Mouse (Mus musculus) retina, embryonic 14.5 days (tissue): ENCODE measurements around the gene Usp5.
A peak's percentile ranks its signal among the peaks of the same experiment; 100 is the strongest.

Experiments used
- DNase-seq: peaks from one replicate; pipeline ENCODE4 v3.0.0-alpha.2; 2015; ENCODE audit warnings: low spot score

The Usp5 gene

DNA sequence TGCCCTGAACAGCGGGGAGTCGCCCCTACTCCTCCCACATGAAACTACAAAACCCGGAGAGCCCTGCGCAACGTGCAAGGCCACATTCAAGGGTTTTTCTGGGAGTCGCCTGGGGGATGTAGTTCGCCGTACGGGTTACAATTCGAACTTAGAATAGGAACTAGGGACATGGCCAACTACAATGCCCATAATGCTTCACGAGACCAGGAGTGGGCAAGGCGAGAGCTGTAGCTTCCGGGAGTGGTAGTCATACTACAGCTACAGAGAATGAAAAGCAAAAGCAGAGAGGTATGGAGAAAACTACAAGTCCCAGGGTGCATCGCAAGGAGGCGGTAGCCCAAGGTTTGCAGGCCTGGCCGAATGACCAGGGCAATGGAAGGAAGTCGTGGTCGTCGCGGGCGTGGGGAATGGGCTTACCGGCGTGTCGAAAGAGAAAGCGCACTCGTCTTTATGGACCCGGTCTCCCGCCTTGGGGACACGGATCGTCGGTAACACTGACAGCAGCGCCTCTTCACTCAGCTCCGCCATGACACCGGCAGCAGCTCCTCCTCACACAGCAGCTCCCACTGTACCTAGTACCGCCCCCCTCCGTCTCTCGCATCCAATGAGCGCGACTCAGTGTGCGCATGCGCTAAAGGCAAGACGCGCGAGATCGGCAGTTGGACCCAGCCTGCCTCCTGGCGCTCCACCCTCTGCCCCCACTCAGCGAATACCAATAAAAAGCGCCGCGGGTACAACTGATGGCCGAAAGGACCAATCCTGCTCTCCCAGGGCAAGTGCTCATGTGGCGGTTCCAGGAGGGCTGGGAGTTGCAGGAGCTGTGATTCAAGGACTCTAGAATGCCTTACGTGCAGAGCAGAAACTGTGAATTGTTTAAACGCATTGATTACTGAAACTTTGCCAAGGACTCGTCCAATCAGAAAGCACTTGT, at the start of gene Usp5, which contains the start of gene Cdca3:
Gene Usp5, minus strand, starts transcription at position 617 of the 931 bp plus-strand sequence.
Gene Cdca3, plus strand, starts transcription at position 680 of the 931 bp plus-strand sequence.
- DNase-seq = peak; percentile 99

DNA sequence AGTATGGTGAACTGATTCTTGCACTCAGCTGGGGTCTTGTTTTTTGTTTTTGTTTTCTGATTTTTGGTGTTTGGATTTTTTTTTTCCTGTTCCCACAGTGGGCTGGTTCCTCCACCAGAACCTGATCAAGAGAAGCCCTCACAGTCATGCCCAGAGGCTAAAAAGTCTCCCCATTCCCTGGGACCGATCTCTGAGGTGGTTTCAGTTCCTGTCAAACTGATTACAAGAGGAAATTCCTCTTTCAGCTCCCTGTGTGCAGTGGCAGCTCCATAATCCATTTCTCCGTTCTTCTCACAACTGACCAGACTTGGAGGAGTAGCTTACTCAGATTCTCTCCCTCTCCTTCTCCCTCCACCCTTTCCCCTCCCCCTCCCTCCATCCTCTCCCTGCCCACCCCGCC, 45.1 kb upstream of the Usp5 start:
- no peak for DNase-seq

DNA sequence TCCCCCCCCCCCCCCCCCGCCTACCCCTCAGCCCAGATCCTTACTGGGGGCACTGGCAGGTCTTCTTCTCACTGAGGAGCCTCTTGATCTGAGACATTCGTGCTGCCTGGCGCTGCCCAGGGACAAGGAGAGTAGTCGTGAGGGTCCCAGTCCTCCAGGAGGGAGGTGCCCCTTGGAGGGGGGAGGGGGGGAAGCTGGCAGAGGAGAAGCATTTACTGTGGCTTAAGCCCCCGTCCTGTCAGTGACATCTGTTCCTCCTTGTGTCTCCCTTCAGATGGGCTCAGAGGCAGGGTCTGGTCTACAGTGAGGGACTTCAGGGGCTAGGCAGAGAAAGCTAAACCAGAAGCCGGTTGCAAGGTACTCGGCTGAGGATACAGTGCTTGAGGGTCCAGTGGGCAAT, 37.3 kb upstream of the Usp5 start:
- no peak for DNase-seq

DNA sequence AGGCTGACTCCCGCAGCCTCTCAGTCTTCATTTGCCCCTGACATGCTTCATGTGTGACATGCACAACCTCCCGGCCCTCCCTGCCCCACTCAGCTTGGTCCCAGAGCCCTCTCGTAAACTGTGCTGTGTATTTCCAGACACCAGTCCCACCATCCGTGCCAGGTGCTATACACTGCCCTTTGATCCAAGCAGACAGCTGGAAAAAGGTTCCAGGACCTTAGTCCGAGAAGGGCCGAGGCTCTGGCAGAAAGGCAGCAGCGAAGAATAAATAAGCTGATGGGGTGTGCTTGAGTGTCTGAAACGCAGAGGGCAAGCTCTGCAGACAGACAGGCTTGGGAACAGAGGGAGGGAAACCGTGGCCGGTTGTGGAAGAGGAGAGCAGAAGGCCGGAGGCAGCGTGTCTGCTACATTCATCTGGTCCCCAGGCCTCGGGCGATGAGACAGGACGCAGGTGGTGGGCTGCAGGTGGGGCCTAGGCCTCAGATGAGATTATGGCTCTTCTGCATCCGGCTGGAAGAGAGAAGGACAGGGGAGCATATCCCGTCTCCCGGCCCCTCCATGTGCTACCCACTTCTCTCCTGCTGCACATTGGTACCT, 36.6 kb upstream of the Usp5 start:
- DNase-seq = no peak

DNA sequence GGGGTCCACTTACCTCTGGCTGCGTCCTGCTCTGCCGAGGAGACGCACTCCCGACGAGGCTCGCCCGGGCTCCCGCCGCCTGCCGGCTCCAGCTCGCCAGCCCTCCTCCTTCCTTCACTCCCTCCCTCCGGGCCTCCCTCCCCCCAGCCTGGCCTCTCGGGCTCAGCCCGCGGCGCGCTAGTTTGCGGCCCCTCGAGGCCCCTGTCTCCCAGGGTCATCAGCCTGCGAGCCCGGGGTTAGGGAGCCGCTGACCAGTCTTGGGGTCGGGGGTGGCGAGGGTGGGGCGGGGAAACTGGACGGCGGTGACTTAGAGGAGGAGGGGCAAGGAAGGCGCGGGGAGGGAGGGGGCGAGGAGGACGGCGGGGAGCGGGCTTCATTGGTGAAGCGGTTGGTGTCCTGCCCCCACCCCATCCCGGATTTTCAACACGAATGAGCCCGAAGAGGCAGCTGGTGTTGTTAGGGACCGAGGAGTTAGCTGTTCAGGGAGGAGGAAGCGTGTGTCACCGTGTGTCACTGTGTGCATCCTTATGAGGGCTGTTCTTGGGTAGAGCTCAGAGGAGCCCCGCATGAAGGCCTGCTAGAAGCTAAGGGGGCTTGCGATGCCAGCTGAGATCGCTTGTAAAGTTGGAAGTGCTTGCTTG, 34.5 kb upstream of the Usp5 start, which contains the start of gene Gpr162:
Gene Gpr162, minus strand, starts transcription at position 326 of the 641 bp plus-strand sequence.
- DNase-seq = peak; percentile 79

DNA sequence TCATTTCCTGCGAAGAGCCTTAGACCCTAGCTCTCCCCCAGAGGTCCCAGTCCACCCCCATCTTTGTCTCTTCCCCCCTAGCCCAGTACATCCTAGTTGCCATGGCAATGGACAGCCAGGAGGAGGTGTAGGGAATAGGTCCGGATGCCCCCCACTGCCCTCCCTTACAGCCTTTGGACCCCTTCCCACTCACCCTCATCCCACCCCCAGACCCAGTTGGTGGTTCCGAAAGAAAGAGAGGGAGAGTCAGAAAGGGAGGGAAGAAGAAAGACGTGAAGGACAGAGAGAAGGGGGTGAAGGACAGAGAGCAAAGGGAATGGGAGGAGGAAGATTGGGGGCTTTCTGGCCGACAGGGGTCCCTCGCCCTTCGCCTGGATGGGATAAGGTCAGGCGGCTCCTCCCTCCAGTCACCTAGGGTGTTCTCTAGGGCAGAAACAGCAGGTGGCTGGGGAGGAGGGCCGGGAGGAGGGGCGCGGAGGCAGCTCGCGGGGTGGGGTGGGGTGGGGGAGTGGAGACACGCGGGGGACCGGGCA, 33.9 kb upstream of the Usp5 start:
- DNase-seq = no peak

DNA sequence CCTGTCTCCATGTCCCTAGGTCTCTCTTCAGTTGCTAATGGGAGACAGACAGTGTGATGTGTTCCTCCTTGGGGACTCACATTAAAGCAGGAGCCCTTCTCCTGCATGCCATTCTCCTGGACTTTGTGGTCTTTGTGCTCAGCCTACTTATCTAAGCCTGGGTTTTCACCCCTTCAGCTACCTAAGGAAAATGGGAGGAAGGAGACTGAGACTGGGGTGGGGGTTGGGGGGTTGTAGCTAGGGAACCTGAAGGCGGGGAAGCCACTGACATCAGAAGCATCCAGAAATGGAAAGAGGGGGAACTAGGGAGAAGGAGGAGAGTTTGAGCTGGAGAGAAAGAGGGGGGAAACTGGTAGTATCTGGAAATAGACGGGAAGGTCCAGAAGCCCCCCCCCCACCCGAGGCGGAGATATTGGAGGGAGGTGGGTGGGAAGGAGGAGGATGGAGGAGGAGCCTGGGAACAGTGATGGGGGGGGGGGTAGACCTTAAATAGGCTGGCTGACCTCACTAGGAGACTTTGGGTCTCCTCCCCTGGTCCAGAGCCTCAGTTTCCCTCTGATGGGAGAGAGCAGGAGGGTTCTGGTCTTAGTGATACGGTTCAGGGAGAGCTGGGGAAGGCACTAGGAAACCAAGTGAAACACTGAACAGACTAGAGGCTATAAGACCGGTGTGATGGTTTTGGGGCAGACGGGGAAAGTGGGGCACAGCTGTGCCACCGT, 33.3 kb upstream of the Usp5 start:
- no peak for DNase-seq

DNA sequence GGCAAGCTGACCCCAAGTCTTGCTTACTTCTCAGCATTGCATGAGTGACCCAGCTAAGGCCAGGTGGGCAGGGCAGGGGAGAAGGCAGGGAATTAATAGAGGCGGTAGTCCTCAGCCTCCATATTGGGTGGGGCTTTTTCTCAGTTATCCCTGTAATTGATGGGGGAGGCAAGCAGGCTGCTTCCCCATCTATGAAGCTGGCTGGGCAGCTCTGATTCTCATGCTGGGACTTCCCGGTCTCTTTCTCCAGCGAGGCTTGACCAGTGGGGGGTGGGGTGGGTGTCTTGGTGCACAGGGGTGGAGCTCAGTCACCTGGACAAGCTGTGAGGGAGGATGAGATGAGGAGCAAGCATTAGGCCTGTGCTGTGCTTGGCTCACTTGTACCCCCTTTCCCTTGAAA, 32.5 kb upstream of the Usp5 start:
- DNase-seq = no peak

DNA sequence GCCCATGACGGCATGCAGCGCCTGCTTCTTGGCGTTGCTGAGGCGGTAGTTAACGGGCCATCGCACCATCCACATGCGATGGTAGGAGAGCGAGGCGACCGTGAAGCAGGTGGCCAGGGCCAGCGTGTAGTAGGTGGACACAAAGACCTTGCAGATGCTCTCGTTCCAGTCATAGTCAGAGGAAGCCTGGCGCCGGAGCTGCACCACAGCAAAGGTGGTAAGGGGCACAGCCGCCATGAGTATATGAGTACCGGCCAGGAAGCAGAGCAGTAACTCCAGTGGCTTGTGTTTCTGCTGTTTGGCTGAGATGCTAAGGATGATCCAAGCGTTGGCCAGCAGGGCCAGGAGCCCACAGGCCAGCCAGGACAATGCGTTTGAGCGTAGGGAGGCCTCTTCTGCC, 32.0 kb upstream of the Usp5 start:
- DNase-seq = no peak

DNA sequence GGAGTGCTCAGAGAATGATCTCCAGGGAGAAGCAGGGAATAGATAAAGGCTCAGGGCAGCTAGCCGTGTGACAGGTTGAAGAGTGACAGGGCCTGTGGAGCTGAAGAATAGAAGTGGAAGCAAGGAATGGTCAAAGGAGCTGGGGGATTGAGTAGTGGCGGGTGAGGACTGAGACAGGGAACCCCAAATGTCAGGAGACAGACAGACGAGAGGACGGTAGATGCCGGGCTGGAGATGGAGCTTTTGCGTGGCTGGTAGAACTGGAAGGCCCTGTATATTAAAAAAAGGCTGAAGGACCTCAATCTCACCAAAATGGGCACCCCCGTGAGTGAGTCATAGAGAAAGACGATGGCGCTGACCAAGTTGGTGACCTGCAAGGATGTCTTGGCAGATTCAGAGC, 31.2 kb upstream of the Usp5 start:
- DNase-seq = no peak

DNA sequence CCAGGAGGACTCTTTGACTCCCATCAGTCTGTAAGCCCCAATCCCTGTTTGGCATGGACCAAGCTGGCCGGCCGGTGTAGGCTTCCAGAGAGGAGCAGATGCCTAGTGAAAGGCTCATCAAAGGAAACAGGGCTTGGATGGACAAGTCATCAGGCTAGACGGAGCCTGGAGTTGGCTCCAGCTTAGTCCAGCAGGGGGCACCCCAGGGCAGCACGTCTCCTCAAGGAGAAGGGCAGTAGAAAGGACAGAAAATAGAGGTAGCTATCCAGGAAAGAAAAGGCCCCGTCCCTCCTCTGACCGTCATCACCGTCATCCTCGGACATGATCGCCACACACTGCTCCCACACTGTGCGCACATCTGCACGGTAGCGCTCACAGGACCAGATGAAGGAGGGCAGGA, 30.4 kb upstream of the Usp5 start:
- DNase-seq = peak; percentile 94

DNA sequence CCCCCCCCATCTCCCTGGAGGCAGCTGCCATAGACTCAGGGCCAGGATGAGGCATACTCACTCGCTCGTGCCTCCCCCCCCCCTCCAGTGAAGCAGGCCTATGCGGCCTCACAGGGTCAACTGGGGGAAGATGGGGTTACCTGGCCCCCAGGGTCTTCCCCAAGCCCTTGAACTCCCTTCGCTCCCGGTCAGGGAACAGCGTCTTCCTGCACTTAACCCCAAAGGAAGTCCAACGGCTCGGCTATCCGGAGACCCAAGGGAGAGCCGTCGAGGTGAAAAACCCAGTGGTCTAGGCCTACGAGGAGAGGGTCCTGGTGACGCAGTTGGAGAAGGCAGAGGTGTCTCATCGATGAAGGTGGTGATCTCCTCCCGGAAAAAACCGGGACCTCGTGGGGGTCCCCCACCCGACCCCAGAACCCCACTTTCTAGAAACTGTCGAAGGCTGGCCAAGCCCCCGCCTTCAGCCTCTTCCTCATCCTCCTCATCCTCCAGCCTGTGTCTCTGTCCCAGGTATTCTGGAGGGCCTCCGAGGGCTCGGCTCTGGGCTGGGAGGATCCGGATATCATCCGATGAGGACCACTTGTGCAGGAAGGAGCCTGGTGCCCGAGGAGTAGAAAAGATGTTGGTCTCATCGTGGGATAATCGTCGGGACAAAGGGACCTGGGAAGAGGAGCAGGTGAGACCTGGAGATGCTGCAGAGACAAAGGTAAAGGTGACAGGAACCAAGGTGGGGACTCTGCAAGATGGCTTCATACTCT, 29.5 kb upstream of the Usp5 start:
- no peak for DNase-seq

DNA sequence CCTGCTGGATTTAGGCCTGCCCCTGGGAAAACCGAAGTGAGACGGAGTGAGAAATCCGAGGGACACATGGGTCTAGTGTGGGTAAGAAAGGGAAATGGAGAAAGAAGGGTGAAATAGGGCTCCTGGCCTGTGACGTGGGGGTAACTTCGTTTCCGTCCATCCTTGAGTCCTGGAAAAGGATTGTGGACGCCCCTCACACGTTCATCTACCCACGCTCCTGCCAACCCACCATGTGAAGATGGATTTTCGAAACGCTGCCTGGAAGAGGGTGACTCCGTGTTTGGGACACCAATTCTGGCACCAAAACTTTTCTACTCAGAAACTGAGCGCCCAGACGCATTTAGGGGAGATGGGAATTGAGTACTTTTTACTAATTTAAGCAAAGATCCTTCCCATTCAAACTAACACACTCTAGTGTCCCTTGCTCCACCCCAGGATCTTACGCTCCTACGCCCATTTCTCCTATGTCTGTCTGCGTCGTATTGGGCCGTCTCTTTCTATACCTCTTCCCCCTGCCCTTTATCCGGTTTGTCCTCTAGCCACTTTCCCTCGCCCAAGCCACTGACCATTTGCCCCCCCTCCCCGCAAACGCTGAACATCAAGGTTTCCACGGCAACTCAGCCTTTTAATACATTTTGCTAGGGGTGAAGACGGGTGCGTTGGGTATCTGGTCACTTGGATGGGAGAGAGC, 28.7 kb upstream of the Usp5 start:
- DNase-seq = no peak

DNA sequence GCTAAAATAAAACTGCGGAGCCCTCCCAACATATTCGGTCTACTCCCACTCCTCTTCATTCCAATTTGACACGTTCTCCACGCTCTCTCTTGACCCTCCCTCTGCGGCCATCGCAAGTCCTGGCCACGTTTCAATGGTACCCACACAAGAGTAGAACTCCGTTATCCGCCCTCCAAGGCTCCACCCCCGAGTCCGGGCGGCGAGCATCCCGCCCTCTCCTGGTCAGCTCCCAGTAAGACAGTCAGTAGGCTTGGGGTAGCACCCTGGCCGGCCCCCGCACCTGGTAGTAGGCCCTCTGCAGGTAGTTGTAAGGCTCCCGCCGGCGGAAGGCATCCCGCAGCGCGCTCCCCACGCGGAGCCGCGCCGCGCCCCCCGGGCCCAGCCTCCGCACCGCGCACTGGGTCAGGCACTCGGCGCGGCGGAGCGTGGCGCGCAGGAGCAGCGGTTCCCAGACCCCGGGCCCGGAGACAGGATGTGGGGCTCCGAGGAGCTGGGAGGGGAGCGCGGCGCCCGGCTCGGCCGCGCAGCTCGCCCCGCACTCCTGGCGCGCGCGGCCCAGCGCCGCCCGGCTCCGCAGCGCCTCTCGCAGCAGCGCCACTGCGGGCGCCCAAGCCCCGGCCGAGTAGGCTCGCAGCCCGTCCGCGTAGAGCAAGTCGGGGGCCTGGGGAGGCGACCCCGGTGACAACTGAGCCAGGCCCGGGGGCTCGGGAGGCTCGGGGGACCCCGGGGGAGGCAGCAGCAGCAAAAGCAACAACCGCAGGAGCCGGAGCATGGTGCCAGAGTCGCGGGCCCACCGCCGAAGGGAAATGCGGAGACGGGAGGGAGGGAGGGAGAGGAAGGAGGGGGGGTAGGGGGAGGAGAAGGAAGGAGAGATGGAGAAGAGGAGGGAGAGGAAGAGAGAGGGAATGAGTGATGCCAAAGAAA, 27.9 kb upstream of the Usp5 start, which contains the start of gene P3h3:
Gene P3h3, minus strand, starts transcription at position 837 of the 924 bp plus-strand sequence.
- peak; percentile 89 for DNase-seq

DNA sequence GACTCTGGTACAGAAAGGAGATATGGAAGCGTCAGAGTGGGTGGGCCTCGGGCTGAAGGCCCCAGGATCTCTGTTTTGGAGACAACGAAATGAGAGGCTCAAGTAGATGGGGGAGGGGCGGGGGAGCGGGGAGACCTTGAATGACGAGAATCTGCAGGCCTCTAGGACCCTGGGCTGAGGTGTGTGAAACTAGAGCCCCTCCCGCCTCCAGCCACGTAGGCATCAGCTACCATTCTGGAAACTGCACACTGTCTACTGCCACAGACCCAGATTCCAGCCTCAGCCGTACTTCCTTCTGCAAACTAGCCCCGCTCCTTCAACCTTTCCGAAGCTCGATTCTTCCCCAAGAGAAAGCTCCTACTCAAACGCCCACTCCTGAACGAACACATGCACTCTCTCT, 27.0 kb upstream of the Usp5 start:
- DNase-seq = peak; percentile 60

DNA sequence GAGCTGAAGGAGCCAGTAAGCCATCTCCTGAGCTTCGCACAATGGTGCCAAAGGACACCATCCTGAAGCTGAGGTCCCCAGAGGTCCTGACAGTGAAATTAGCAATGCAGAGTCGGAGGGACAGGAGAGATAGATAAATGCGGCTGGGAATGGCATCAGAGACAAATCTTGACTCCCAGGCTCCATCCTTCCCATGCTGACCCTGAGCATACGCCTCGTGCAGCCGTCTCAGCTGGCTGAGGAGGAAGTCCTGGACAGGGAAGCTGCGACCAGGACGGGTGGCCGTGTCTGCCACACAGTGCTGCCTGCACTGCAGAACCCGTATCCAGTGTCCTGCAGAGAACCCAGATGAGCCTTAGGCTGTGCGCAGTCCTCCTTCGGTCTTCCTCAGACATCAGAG, 25.4 kb upstream of the Usp5 start:
- no peak for DNase-seq

DNA sequence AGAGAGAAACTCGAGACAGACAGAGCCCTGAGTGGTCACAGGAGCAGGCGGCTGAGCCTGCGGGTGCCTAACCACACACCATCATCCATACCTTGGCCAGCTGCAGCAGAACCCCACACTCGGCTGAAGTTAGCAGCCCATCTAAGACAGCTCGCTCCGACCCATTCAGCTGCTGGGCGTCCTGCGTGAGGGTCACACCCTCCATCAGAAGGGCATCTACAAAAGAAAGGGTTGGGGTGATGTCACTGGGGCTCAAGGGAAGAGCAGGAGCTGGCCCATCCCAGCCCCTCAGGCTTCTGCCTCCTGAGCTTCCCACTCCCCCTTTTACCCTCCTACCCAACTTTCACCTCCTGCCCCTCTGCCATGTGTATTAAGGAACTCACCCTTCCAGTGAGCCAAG, 21.3 kb upstream of the Usp5 start:
- DNase-seq = no peak

DNA sequence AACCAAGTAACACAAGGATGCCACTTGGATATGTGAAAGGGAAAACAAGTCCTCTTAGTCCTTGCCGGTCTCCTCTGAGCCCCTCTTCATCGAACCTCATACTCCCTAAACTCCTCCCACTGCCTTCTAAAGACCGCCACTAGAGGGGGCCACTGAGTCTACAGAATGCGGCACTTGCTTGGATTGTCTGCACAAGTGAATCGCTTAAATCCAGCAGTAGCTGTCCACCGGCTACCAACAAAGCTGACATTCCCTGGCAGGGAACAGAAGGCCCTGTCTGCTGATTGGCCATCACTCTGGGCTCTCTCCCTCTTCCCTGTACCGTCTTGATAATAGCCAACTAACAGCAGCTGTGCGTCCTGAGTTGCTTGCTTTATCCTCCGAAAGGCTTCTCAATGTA, 18.0 kb upstream of the Usp5 start:
- peak; percentile 99 for DNase-seq
